Mouse (Mus musculus) limb, embryonic 15.5 days (tissue): Measurements from ENCODE around the gene Klf12. TPM values are rescaled to one million over a fixed set of nuclear protein-coding genes. Genes with fewer than 3 reads are reported as not detected.

Experiments
- ATAC-seq: fragments of 200-750 bp; cut with Nextera tagmentation; 2 replicates; pipeline ENCODE4 v1.8.0; 2017; ENCODE audit warnings: low read depth, moderate TSS enrichment; ENCODE audit not compliant: insufficient number of reproducible peaks, low FRiP score, low TSS enrichment
- H3K27ac ChIP-seq: fragments of 300-500 bp; sonication (generic); 2 replicates; pipeline ENCODE4 v1.5.1; 2015; ENCODE audit warnings: moderate library complexity, mild to moderate bottlenecking, inconsistent platforms
- H3K27me3 ChIP-seq: fragments of 300-500 bp; sonication (generic); 2 replicates; pipeline ENCODE4 v1.6.1; 2015; ENCODE audit warnings: inconsistent platforms
- H3K36me3 ChIP-seq: fragments of 300-500 bp; sonication (generic); 2 replicates; pipeline ENCODE4 v1.6.1; 2015; ENCODE audit warnings: inconsistent platforms
- H3K4me1 ChIP-seq: fragments of 300-500 bp; sonication (generic); 2 replicates; pipeline ENCODE4 v1.6.1; 2015; ENCODE audit warnings: inconsistent platforms
- H3K4me2 ChIP-seq: fragments of 300-500 bp; sonication (generic); 2 replicates; pipeline ENCODE4 v1.6.1; 2015; ENCODE audit warnings: mild to moderate bottlenecking, inconsistent platforms
- H3K4me3 ChIP-seq: fragments of 300-500 bp; sonication (generic); 2 replicates; pipeline ENCODE4 v1.5.1; 2015; ENCODE audit warnings: mild to moderate bottlenecking, inconsistent platforms
- H3K9ac ChIP-seq: fragments of 300-500 bp; sonication (generic); 2 replicates; pipeline ENCODE4 v1.6.1; 2015; ENCODE audit warnings: inconsistent platforms
- H3K9me3 ChIP-seq: fragments of 300-500 bp; sonication (generic); 2 replicates; pipeline ENCODE4 v1.6.1; 2016; ENCODE audit warnings: inconsistent platforms
- WGBS: fragments of 180-500 bp; shearing (Covaris S2); methylation state at CpG from one replicate; pipeline ENCODE4 v1.1.7; 2015; 5-methylcytosine and 5-hydroxymethylcytosine counted together
- polyA plus RNA-seq: library from polyadenylated mRNA; unstranded; fragments of >200 nt; fragmentation: Nextera tagmentation; extraction: Ambion mirVana; gene quantifications from 2 replicates; pipeline ENCODE4 v1.2.1, GENCODE M21; 2015

Gene Klf12
- polyA plus RNA-seq, 1 experiment from 2014 or later, result 23.7 TPM

DNA sequence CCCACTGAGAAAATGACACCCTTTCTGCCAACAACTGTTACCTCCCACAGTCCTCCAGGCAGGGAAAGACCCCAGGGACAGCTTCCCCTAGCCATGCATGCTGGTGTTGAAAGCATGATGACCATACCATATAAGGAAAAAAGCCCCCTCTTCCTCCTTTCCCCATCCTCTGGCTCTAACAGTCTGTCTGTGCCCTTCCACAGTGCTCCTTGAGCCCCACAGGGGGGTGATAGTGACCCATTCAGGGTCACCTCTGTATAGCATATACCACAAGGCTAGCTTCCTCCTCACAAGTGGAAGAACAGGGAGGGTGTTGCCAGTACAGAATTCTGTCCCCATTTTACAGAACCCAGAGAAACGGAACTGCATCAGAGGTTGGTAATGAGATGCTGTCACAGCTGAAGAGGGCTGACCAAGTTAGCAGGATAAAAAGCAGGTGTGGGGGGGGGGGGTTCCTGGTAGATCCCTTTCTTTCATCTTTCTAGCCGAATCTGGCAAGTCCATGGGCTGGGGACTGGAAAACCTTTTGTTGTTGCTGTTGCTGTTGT lies 214.9 kb downstream of the Klf12 start:
- H3K9ac ChIP-seq, result no peak overlapping the region
- no peaks in the 10 kb centered on the region for H3K9me3 ChIP-seq
- no peak overlapping the region for H3K27ac ChIP-seq
- ATAC-seq, result no peak
- H3K4me3 ChIP-seq, result no peak overlapping the region
- no peaks in the 10 kb centered on the region for H3K4me1 ChIP-seq
- H3K27me3 ChIP-seq, result no peaks in the 10 kb centered on the region
- no peak overlapping the region for H3K4me2 ChIP-seq
- no peaks in the 10 kb centered on the region for H3K36me3 ChIP-seq
- WGBS, result 45% methylated on average over 2 of the region's 2 CpGs

DNA sequence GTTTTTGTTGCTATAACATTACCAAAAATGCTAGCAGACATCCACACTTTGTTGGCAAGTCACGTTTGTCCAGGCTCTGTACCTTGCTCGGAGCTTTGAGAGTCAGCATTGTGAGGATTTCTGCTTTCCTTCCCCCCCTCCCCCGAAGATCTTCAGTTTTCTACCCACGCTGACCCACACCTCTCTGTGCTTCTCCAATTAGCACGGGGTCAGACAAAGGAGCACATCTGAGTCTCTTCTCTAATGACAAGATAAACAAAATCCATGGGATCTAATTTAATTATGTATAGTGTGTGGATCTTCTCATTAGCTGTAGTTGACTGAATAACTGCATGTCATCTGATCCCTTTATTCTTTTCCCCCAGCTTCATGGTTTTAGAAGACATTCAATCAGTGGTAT lies 215.8 kb downstream of the Klf12 start:
- no peak overlapping the region for H3K4me3 ChIP-seq

DNA sequence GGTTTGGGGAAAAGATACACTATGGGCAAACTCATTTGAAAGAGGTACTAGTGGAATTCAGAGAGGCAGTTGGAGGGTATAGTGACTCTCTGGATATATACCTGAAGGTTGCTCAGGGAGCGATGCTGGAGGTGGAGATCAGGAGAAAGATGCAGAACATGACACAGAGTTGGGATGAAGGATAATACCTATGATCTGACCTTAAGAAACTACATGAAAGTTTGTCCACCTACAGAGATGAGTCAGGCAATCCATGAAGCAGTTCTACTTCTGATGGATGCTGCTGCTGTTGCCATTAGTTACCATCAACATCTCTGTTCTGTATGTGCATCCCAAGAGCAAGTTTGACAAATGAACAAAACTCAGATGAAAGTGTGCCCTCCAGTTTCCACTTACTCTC lies 222.0 kb downstream of the Klf12 start:
- no peak overlapping the region for H3K27ac ChIP-seq
- no peak overlapping the region for H3K4me3 ChIP-seq
- 96% methylated on average over 1 of the region's 1 CpGs for WGBS
- no peak overlapping the region for H3K9ac ChIP-seq
- no peak overlapping the region for H3K4me2 ChIP-seq
- no peaks in the 10 kb centered on the region for H3K4me1 ChIP-seq
- peaks cover 5% of the 10 kb centered on the region; the same call in 1 of the 2 replicates for H3K36me3 ChIP-seq
- ATAC-seq, result no peak
- H3K27me3 ChIP-seq, result no peaks in the 10 kb centered on the region
- no peaks in the 10 kb centered on the region for H3K9me3 ChIP-seq

More for the DNA sequence above, 215.8 kb downstream of the Klf12 start:
- 73% methylated on average over 5 of the region's 5 CpGs for WGBS
- ATAC-seq, result no peak
- Histone ChIP-seq H3K27ac (no peak overlapping the region), H3K9ac (no peak overlapping the region), H3K4me2 (no peak overlapping the region), H3K4me1 (no peaks in the 10 kb centered on the region), H3K27me3 (no peaks in the 10 kb centered on the region), H3K9me3 (no peaks in the 10 kb centered on the region), H3K36me3 (no peaks in the 10 kb centered on the region)

DNA sequence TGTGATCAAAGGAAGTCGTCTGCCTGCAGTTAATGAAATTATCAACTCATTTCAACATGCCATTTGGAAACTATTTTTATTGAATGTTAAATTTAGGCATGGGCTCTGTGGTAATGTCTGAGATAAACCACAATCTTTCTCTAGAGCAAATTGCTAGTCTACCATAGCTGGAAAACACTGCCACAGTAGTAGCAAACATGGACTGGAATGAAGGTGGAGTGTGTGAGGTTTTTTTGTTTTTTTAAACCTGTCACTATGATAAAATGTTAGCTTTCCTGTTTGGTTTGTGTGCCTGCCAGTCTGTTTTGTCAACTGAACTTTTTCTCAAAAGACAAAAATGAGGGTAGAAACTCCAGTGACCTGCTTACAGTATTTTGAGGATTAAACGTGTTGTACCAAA lies 230.3 kb downstream of the Klf12 start:
- Histone ChIP-seq H3K4me3 (no peak overlapping the region), H3K36me3 (no peaks in the 10 kb centered on the region), H3K27ac (no peak overlapping the region), H3K9ac (no peak overlapping the region), H3K4me2 (no peak overlapping the region), H3K9me3 (no peaks in the 10 kb centered on the region), H3K27me3 (no peaks in the 10 kb centered on the region), H3K4me1 (no peaks in the 10 kb centered on the region)
- WGBS, result 44% methylated on average over 2 of the region's 2 CpGs
- no peak for ATAC-seq

DNA sequence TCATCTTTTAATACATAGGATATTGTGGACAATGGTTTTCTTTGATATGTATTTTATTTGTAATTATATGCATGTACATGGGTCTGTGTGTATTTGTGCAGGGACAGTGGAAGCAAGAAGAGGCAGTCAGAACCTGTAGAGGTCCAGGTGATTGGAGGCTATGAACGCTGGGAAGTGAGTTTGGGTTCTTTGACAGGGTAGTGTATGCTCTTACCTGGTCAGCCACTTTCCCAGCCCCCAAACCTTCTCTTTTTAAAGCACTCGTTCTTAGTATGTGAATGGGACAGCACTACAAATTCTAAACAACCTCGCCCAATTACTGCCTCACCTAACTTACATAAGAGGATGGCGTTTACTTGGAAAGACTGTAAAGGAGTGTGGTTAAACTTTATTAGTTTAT lies 231.0 kb downstream of the Klf12 start:
- ATAC-seq, result no peak
- Histone ChIP-seq H3K4me2 (no peak overlapping the region), H3K4me1 (no peaks in the 10 kb centered on the region), H3K27me3 (no peaks in the 10 kb centered on the region), H3K27ac (no peak overlapping the region), H3K9ac (no peak overlapping the region), H3K9me3 (no peaks in the 10 kb centered on the region), H3K36me3 (no peaks in the 10 kb centered on the region), H3K4me3 (no peak overlapping the region)
- WGBS, result 68% methylated on average over 4 of the region's 4 CpGs

DNA sequence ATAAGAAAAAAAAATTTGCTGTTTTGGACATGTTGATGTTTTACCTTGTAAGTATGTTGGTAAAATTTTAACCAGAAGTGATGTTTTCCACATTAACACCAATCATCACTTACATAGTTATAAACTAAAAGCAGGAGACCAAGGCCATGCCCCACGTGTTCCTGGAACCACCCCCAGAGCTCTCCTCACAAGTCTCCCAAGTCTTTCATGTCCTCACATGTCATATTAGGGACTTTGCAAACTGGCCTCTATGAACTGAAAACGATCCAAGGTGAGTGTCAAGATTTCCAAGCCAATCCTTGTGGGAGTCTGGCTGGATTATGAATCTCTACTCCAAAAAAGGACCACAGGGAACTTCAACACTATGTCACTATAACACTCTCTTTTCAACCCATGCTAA lies 231.6 kb downstream of the Klf12 start:
- WGBS, result 63% methylated on average over 2 of the region's 2 CpGs
- Histone ChIP-seq H3K27me3 (no peaks in the 10 kb centered on the region), H3K36me3 (no peaks in the 10 kb centered on the region), H3K9me3 (no peaks in the 10 kb centered on the region), H3K9ac (no peak overlapping the region), H3K4me1 (no peaks in the 10 kb centered on the region), H3K4me3 (no peak overlapping the region), H3K27ac (no peak overlapping the region), H3K4me2 (no peak overlapping the region)
- no peak for ATAC-seq

DNA sequence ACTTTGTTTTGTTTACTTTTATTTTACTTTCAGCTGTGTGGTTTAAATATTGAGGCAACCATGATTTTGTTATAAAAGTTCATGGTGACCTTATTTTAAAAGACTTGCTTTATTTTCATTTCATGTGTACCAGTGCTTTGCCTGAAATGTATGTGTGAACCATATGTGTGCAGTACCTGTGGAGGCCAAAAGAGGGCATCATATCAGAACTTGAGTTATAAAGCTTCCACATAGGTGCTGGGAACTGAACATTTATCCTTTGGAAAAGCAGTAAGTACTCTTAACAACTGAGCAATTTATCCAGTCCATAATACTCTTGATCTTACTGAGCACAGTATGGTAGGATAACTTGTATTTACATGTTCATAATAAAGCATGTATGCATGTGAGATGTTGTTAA lies 239.0 kb downstream of the Klf12 start:
- H3K36me3 ChIP-seq, result no peaks in the 10 kb centered on the region
- H3K9me3 ChIP-seq, result no peaks in the 10 kb centered on the region
- no peaks in the 10 kb centered on the region for H3K4me1 ChIP-seq
- H3K4me2 ChIP-seq, result no peak overlapping the region
- H3K4me3 ChIP-seq, result no peak overlapping the region
- no peaks in the 10 kb centered on the region for H3K27me3 ChIP-seq
- no peak overlapping the region for H3K27ac ChIP-seq
- no peak for ATAC-seq
- H3K9ac ChIP-seq, result no peak overlapping the region

DNA sequence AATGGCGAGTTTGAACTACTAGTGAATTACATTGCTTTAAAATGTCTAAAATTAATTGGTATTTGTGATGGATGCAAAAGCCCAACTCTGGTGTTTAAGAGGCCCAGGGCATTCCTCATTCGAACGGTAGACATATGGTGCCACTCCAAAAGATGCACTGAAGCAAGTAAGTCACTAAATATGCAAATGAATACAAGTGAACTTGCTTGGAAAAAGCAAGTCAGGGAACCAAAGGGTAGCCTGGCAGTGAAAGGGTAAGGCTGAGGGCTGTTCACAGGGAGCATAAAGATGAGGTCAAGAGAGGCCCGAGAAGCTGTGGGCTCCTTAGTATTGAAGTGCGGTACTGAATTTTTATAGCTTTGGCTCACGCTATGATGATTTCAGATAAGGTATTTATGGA lies 242.7 kb downstream of the Klf12 start:
- Histone ChIP-seq H3K36me3 (no peaks in the 10 kb centered on the region), H3K27me3 (no peaks in the 10 kb centered on the region), H3K4me3 (no peak overlapping the region), H3K27ac (no peak overlapping the region), H3K4me2 (no peak overlapping the region), H3K4me1 (no peaks in the 10 kb centered on the region), H3K9me3 (no peaks in the 10 kb centered on the region), H3K9ac (no peak overlapping the region)
- ATAC-seq, result no peak
- 65% methylated on average over 6 of the region's 6 CpGs for WGBS

DNA sequence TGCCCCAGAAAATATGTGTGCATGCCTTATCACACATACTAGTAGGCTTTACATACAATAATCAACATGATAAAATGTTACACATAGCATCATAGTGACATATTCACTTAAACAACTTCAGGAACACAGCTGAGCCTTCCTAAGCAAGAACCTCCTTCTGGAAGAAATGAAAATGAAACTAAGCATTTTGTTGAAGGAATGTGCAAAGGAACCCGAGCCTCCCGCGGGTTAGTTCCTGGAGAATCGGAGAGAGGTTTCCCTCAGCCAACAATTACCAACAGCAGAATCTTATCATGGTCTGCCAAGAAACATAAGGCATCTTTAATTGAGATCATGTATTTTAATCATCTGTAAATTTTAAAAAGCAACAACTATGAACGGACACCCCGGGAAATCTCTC lies 257.8 kb downstream of the Klf12 start:
- H3K9me3 ChIP-seq, result no peaks in the 10 kb centered on the region
- no peaks in the 10 kb centered on the region for H3K27me3 ChIP-seq
- no peak overlapping the region for H3K4me2 ChIP-seq
- H3K36me3 ChIP-seq, result peaks cover 7% of the 10 kb centered on the region
- no peak overlapping the region for H3K9ac ChIP-seq
- H3K27ac ChIP-seq, result no peak overlapping the region
- no peak for ATAC-seq
- H3K4me3 ChIP-seq, result no peak overlapping the region
- peaks cover 3% of the 10 kb centered on the region; the same call in 1 of the 2 replicates for H3K4me1 ChIP-seq
- 71% methylated on average over 6 of the region's 6 CpGs for WGBS

DNA sequence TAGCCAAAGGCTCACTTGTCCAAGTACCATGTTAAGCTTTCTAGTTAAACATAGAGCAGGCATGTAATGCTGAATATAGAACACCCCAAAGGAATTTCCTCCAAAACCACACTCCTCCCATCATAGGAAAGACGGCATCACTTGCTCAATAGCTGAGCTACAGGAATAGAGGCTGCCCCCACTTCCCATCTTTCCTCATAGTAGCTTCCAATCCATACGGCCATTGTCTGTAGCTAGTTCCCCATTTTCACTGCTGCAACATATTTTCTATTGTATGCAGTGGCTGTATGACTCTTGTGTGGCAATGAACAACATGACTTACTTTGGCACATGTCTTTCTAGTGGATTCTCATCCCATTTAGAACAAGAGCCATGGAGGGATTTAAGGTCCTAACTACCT lies 267.3 kb downstream of the Klf12 start:
- no peak overlapping the region for H3K9ac ChIP-seq
- peaks cover 5% of the 10 kb centered on the region for H3K36me3 ChIP-seq
- no peaks in the 10 kb centered on the region for H3K27me3 ChIP-seq
- H3K4me3 ChIP-seq, result no peak overlapping the region
- H3K4me1 ChIP-seq, result no peaks in the 10 kb centered on the region
- WGBS, result 79% methylated on average over 2 of the region's 2 CpGs
- no peak overlapping the region for H3K27ac ChIP-seq
- no peak overlapping the region for H3K4me2 ChIP-seq
- ATAC-seq, result no peak
- H3K9me3 ChIP-seq, result no peaks in the 10 kb centered on the region

DNA sequence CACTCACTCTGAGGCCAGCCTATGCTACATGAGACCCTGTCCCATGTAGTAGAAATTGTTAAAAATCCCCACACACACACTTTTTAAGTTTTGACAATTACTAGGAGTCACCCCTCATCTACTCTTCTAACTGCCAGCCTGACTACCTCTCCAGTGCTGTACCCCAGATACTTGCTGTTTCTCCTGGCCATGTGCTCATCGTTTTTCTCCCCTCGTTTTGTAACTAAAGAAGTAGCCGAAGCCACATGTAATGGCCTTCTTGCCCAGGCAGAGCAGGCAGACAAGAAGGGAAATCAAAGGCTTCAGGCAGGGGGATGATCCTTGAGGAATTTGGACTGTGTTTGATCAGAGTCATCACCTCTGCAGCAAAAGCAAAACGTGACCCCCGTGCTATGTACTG lies 274.0 kb downstream of the Klf12 start:
- no peak overlapping the region for H3K27ac ChIP-seq
- no peak overlapping the region for H3K4me2 ChIP-seq
- no peaks in the 10 kb centered on the region for H3K36me3 ChIP-seq
- H3K27me3 ChIP-seq, result no peaks in the 10 kb centered on the region
- no peaks in the 10 kb centered on the region for H3K4me1 ChIP-seq
- H3K9me3 ChIP-seq, result no peaks in the 10 kb centered on the region
- H3K4me3 ChIP-seq, result no peak overlapping the region
- H3K9ac ChIP-seq, result no peak overlapping the region
- 42% methylated on average over 5 of the region's 5 CpGs for WGBS
- no peak for ATAC-seq

DNA sequence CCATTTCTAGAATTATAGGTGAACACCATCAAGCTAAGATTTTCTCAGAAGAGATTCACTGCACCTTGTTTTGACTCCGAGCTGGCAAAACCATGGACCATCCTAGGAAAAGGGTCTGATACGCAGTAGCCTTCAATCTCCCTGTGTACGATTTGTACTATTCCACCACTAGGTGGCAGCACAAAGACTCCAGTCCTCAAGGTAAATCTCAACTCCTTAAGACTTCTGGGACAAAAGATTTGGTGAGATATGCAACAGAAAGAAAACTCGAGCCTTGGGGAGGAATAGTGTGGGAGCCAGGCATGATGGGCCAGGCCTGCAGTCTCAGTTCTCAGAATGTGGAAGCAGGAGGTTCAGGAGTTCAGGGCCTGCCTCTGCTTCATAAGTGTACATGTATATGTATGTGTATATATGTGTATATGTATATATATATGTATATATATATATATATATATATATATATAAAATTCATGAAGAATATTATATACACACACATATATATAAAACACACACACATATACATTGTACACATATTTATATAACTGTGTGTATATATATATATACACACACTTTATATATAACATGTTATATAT lies 274.6 kb downstream of the Klf12 start:
- H3K4me2 ChIP-seq, result no peak overlapping the region
- no peaks in the 10 kb centered on the region for H3K4me1 ChIP-seq
- no peak overlapping the region for H3K27ac ChIP-seq
- no peak for ATAC-seq
- no peak overlapping the region for H3K4me3 ChIP-seq
- H3K27me3 ChIP-seq, result no peaks in the 10 kb centered on the region
- no peak overlapping the region for H3K9ac ChIP-seq
- no peaks in the 10 kb centered on the region for H3K9me3 ChIP-seq
- H3K36me3 ChIP-seq, result no peaks in the 10 kb centered on the region
- WGBS, result 47% methylated on average over 4 of the region's 4 CpGs

DNA sequence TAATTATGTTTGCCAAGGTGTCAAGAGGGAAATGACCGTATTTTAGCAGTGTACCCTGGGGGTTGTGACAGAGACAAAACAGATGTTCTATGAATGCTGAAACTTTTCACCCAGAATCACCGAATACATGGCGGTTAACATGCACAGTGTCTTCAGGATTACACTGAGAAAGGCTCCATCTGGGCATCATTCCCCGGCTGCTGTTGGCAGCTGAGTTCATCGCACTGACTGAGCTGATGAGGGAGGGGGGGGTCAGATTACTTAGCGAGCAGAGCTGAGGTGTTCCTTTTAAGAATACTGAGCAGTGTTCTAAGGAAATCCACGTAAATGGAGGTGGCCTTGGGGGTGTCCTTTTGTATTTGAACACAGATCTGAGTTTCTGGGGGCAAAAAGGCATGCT lies 301.0 kb downstream of the Klf12 start:
- Histone ChIP-seq H3K27me3 (no peaks in the 10 kb centered on the region), H3K4me3 (no peak overlapping the region), H3K4me1 (0 out of 2 replicates have a peak, but pooled peaks cover 4% of the 10 kb centered on the region), H3K36me3 (no peaks in the 10 kb centered on the region; the same call in 1 of the 2 replicates), H3K27ac (no peak overlapping the region), H3K9me3 (no peaks in the 10 kb centered on the region), H3K4me2 (no peak overlapping the region), H3K9ac (no peak overlapping the region)
- WGBS, result 34% methylated on average over 7 of the region's 7 CpGs
- no peak for ATAC-seq
